Mouse (Mus musculus) brain, embryonic 18.5 days (tissue): ENCODE measurements around the gene Ufsp2.

Experiments
- DNase-seq: peaks from one replicate; pipeline ENCODE4 v3.0.0-alpha.2; 2012; ENCODE audit warnings: low read depth, low spot score

Ufsp2 gene

GRCm38 (mm10) chr8:46010746-46011680 lies 35.7 kb downstream of the Ufsp2 start:
- DNase-seq, result no peak

GRCm38 (mm10) chr8:46022203-46022602 lies 46.9 kb downstream of the Ufsp2 start:
- no peak for DNase-seq

- DNase-seq, result no peak
Measured at GRCm38 (mm10) chr8:46022758-46023157, 47.4 kb downstream of the Ufsp2 start.

- DNase-seq, result no peak
Measured at GRCm38 (mm10) chr8:46024392-46024791, 49.1 kb downstream of the Ufsp2 start.

GRCm38 (mm10) chr8:46036217-46036616 lies 60.9 kb downstream of the Ufsp2 start:
- no peak for DNase-seq

GRCm38 (mm10) chr8:46039666-46040065 lies 64.3 kb downstream of the Ufsp2 start:
- DNase-seq, result no peak

GRCm38 (mm10) chr8:46040260-46040659 lies 64.9 kb downstream of the Ufsp2 start:
- no peak for DNase-seq
